8 mouse cellular contexts compared by ENCODE assay signal in genomic region chr19:27216767-27217403, GRCm38 (mm10). TPM values are rescaled to one million over a fixed set of nuclear protein-coding genes. Genes with fewer than 3 reads are reported as not detected.
A peak's percentile ranks its signal among the peaks of the same experiment; 100 is the strongest.
DNase-seq lines count a peak whose midpoint lies in the region; ATAC-seq and TF ChIP-seq lines count a peak whose summit lies in the region.

No protein-coding gene starts in this region.

- DNase-seq in adrenal gland, adult 8-10 months: peak; percentile 55
- peak; percentile 56 to 69 for DNase-seq in gastrocnemius, adult 8-10 months (ENCODE audit: low spot score in 2 of 2)
- peak; percentile 64 to 69 for DNase-seq in left cerebral cortex, adult 8-10 months (ENCODE audit: low spot score in 2 of 2)
- DNase-seq in lung, postnatal 36 days: peak; percentile 61
- DNase-seq in right cerebral cortex, postnatal 14 days: peak; percentile 68
- no peak for DNase-seq in spleen, postnatal 14 days (ENCODE audit: low spot score in 2 of 2)

- WGBS in hindbrain, embryonic 16.5 days: 1% methylated on average over 30 of the region's 62 CpGs

- peak; percentile 84 for ATAC-seq in hindbrain, embryonic 16.5 days

- no peaks in the 10 kb centered on the region; the same call in 1 of the 2 replicates for H3K27me3 ChIP-seq in hindbrain, embryonic 16.5 days (replicated peaks; ENCODE audit: control insufficient read depth, insufficient read depth, low read length)

- no peaks in the 10 kb centered on the region for H3K9me3 ChIP-seq in hindbrain, embryonic 16.5 days (ENCODE audit: control insufficient read depth, low read length)

- peak overlapping the region; percentile 92 for H3K9ac ChIP-seq in hindbrain, embryonic 16.5 days (ENCODE audit: low read depth, low read length)

- peak overlapping the region; percentile 91 for H3K4me2 ChIP-seq in hindbrain, embryonic 16.5 days (ENCODE audit: low read length)

- TF ChIP-seq CTCF in cortical plate, adult 2 months (IDR thresholded peaks at IDR 0.05; ENCODE audit: extremely low read depth, insufficient read depth, low read length): no peak

- H3K36me3 ChIP-seq in hindbrain, embryonic 16.5 days (ENCODE audit: control insufficient read depth, insufficient read depth, low read length): no peaks in the 10 kb centered on the region

- peak overlapping the region; percentile 68 for H3K27ac ChIP-seq in cortical plate, adult 2 months (ENCODE audit: insufficient read depth, low read length)
- H3K27ac ChIP-seq in hindbrain, embryonic 16.5 days (ENCODE audit: low read depth, low read length): peak overlapping the region; percentile 93

- no peaks in the 10 kb centered on the region for H3K4me1 ChIP-seq in cortical plate, adult 2 months (ENCODE audit: control insufficient read depth, insufficient read depth, low read length)
- peaks cover 16% of the 10 kb centered on the region for H3K4me1 ChIP-seq in hindbrain, embryonic 16.5 days (ENCODE audit: control insufficient read depth, insufficient read depth, low read depth, low read length)

- peak; percentile 34; the same call in 1 of the 2 replicates for TF ChIP-seq POLR2A in cortical plate, adult 2 months (IDR thresholded peaks at IDR 0.05; ENCODE audit: extremely low read depth, insufficient read depth, low read length)

- H3K4me3 ChIP-seq in cortical plate, adult 2 months (ENCODE audit: insufficient read depth, low read length): peak overlapping the region; percentile 89
- peak overlapping the region; percentile 89 for H3K4me3 ChIP-seq in hindbrain, embryonic 16.5 days (ENCODE audit: low read length)

RNA-seq across cellular contexts. Expression of gene Vldlr, which starts 0.6 kb away (rescaled TPM):
- 10 to 100 TPM; 20.9 to 27.3 (median 21.9) TPM for total RNA-seq in adrenal gland, adult 8-10 months (2022)
- polyA plus RNA-seq in cortical plate, adult 2 months (2012; rRNA removed): 26.8 and 27.3 TPM in 2 replicates
- total RNA-seq in gastrocnemius, adult 8-10 months (2022): 100 to 1,000 TPM in 2 of 4 experiments, 10 to 100 TPM in 2; 67.6 to 124 (median 99.7) TPM
- 30.3 and 32.7 TPM in 2 replicates for polyA plus RNA-seq in hindbrain, embryonic 16.5 days (2015; fragmentation: Nextera tagmentation; extraction: Ambion mirVana)
- total RNA-seq in left cerebral cortex, adult 8-10 months (2022): 10 to 100 TPM; 50.5 to 54.4 (median 52.9) TPM

Comparison
In these comparisons a context has a peak if more than half of its experiments do, and no peak if none do; other contexts are left out.
1. DNase-seq: peak in adrenal gland, adult 8-10 months (single experiment), gastrocnemius, adult 8-10 months (2 of 2), left cerebral cortex, adult 8-10 months (2 of 2), lung, postnatal 36 days (single experiment) and right cerebral cortex, postnatal 14 days (single experiment); none in spleen, postnatal 14 days (0 of 2).